Mouse (Mus musculus): ENCODE results near the gene Hdgfl2. TPM values are rescaled to one million over a fixed set of nuclear protein-coding genes. Genes with fewer than 3 reads are reported as not detected.

Hdgfl2 gene
- total and polyA plus RNA-seq, 3 experiments: 35.3 to 93.6 (median 68.9) TPM

DNA sequence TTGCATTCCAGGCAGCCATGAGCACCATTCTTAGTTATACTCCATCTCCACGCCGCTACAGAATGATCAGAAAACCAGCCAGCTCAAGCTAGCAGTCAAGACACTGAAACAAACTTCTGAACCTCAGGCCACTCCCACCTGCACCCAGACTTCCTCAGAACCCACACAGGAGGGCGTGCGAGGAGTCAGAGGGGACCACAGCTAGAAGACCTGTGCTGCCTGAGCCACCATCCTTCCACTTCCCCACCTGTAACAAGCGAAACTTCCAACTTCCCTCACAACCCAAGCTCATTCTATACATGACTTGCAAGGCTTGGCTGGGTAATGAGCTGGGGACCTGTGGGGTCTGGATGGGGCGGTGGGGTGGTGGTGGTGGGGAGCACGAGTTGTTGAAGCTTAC is 46.6 kb upstream of the Hdgfl2 start:
- H3K27me3 ChIP-seq (replicated peaks): no peaks in the 10 kb centered on the region
- H3K36me3 ChIP-seq (replicated peaks in 1 of 2; ENCODE audit: control insufficient read depth in 1 of 2, insufficient read depth in 1 of 2, low read length in 1 of 2): peaks cover 31 to 60% of the 10 kb centered on the region in 2 experiments
- dilution Hi-C loops (cut with MboI; ENCODE audit: extremely low pct_ligation_motif_present, extremely low pct_unique_long_range_greater_than_20kb, low sequenced_read_pairs) (no loop called here), in situ Hi-C loops (cut with MboI; ENCODE audit: low pct_ligation_motif_present, low pct_unique_long_range_greater_than_20kb, low sequenced_read_pairs) (no loop called here)
- no peak overlapping the region for H3K9ac ChIP-seq (ENCODE audit: insufficient read depth, low read depth)
- no peaks in the 10 kb centered on the region for H3K9me3 ChIP-seq (replicated peaks; ENCODE audit: low read length)
- H3K4me3 ChIP-seq (replicated peaks in 1 of 3; ENCODE audit: low read depth in 2 of 3, low read length in 2 of 3, poor library complexity in 1 of 3): no peak overlapping the region
- peak; percentile 48 for DNase-seq (ENCODE audit: extremely low read depth)
- peak overlapping the region; percentile 3; the same call in 1 of the 2 replicates for H3K27ac ChIP-seq (ENCODE audit: insufficient read depth, low read depth)
- peaks cover 75% of the 10 kb centered on the region for H3K79me2 ChIP-seq (replicated peaks; ENCODE audit: control insufficient read depth, extremely low read depth, insufficient read depth, poor library complexity, severe bottlenecking)
- TF ChIP-seq TBP (conservative IDR thresholded peaks at IDR 0.05; ENCODE audit: low read depth, low read length): no peak
- no peak for TF ChIP-seq NRF1 (IDR thresholded peaks at IDR 0.05; ENCODE audit: low read depth, low read length)
- no peak for TF ChIP-seq MAX (IDR thresholded peaks at IDR 0.05; ENCODE audit: low read length)
- TF ChIP-seq GABPA (IDR thresholded peaks at IDR 0.05; ENCODE audit: insufficient replicate concordance, low read depth, low read length): no peak
- TF ChIP-seq USF1 (IDR thresholded peaks at IDR 0.05; ENCODE audit: low read depth, low read length): no peak
- TF ChIP-seq SMC3 (IDR thresholded peaks at IDR 0.05; ENCODE audit: low read depth, low read length): no peak
- no peak for TF ChIP-seq JUND (conservative IDR thresholded peaks at IDR 0.05; ENCODE audit: low read depth, low read length)
- TF ChIP-seq CHD2 (IDR thresholded peaks at IDR 0.05; ENCODE audit: low read length): no peak
- TF ChIP-seq SIN3A (IDR thresholded peaks at IDR 0.05; ENCODE audit: low read length): no peak; the same call in 1 of the 2 replicates
- no peak for TF ChIP-seq JUN (IDR thresholded peaks at IDR 0.05; ENCODE audit: insufficient read depth, low read depth, low read length)
- no peak for TF ChIP-seq ZMIZ1 (IDR thresholded peaks at IDR 0.05; ENCODE audit: low read depth, low read length)
- TF ChIP-seq USF2 (conservative IDR thresholded peaks at IDR 0.05; ENCODE audit: low read depth, low read length): no peak
- TF ChIP-seq TCF12 (IDR thresholded peaks at IDR 0.05; ENCODE audit: low read depth, low read length): no peak
- no peak for TF ChIP-seq E2F4 (IDR thresholded peaks at IDR 0.05; ENCODE audit: insufficient replicate concordance, low read depth, low read length)
- no peak for TF ChIP-seq MEF2A (IDR thresholded peaks at IDR 0.05; ENCODE audit: borderline replicate concordance, low read depth, low read length)
- H3K4me1 ChIP-seq (ENCODE audit: control insufficient read depth in 1 of 2, insufficient read depth in 2 of 2): peaks cover 19 to 78% of the 10 kb centered on the region in 2 experiments
- H3K4me2 ChIP-seq (ENCODE audit: insufficient read depth, low read depth, poor library complexity, severe bottlenecking): peak overlapping the region; percentile 47

DNA sequence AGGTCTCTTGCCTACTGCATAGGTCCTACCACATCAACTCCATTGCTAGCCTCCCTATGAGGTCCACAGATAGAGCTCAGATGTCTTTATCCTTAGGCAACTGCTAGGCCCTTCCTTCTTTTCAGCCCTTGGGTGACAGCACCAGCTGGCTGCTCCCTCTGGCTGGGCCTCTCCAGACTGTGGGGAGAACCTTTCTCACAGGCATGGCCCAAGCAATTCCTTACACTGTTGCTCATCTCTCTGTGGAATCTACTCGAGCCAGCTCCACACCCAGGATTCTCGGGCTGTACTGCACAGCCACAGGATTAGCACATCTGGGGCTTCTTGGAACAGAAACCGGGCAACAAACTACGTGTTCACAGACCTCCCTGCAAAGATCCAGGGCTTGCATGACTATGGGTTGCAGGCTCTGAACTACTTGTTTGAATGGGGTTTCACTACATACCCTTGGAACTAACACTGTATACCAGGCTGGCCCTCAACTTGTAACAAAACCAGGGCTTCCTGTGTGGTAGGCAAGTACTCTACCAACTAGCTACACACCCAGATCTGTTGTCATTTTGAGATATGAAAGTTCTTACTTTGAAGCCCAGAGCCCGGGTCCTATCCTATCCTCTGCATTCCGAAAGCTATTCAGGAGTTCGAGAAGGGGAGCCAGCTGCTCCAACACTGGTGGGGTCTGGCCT is 45.3 kb upstream of the Hdgfl2 start:
- Histone ChIP-seq H3K27me3 (replicated peaks) (no peaks in the 10 kb centered on the region), H3K9ac (ENCODE audit: insufficient read depth, low read depth) (no peak overlapping the region; the same call in 1 of the 2 replicates), H3K36me3 (replicated peaks in 1 of 2; ENCODE audit: control insufficient read depth in 1 of 2, insufficient read depth in 1 of 2, low read length in 1 of 2) (peaks cover 17 to 46% of the 10 kb centered on the region in 2 experiments), H3K4me1 (ENCODE audit: control insufficient read depth in 1 of 2, insufficient read depth in 2 of 2) (peaks cover 19 to 65% of the 10 kb centered on the region in 2 experiments), H3K79me2 (replicated peaks; ENCODE audit: control insufficient read depth, extremely low read depth, insufficient read depth, poor library complexity, severe bottlenecking) (peaks cover 67% of the 10 kb centered on the region), H3K27ac (ENCODE audit: insufficient read depth, low read depth) (no peak overlapping the region), H3K4me2 (ENCODE audit: insufficient read depth, low read depth, poor library complexity, severe bottlenecking) (peak overlapping the region; percentile 88), H3K9me3 (replicated peaks; ENCODE audit: low read length) (no peaks in the 10 kb centered on the region), H3K4me3 (replicated peaks in 1 of 3; ENCODE audit: low read depth in 2 of 3, low read length in 2 of 3, poor library complexity in 1 of 3) (peak overlapping the region in 1 of 3 experiments; percentile 94)
- dilution Hi-C loops (cut with MboI; ENCODE audit: extremely low pct_ligation_motif_present, extremely low pct_unique_long_range_greater_than_20kb, low sequenced_read_pairs): no loop called here
- no peak for DNase-seq (ENCODE audit: extremely low read depth)
- TF ChIP-seq MYC (IDR thresholded peaks at IDR 0.05; ENCODE audit: low read depth, low read length) (no peak), ELF1 (IDR thresholded peaks at IDR 0.05; ENCODE audit: low read depth, low read length) (no peak), CTCF (conservative IDR thresholded peaks at IDR 0.05 in 1 of 2, IDR thresholded peaks at IDR 0.05 in 1 of 2; ENCODE audit: low read depth in 2 of 2, low read length in 2 of 2) (no peak), MAX (IDR thresholded peaks at IDR 0.05; ENCODE audit: low read length) (no peak), MXI1 (IDR thresholded peaks at IDR 0.05; ENCODE audit: low read depth, low read length) (no peak)
- in situ Hi-C loops (cut with MboI; ENCODE audit: low pct_ligation_motif_present, low pct_unique_long_range_greater_than_20kb, low sequenced_read_pairs): no loop called here
